Mouse (Mus musculus) fibroblast of lung, adult 2 months (primary cell): ENCODE data around the gene Myb.

Experiments used
- DNase-seq: peaks from one replicate; pipeline ENCODE4 v3.0.0-alpha.2; 2011; ENCODE audit warnings: low read depth

Myb gene

DNA sequence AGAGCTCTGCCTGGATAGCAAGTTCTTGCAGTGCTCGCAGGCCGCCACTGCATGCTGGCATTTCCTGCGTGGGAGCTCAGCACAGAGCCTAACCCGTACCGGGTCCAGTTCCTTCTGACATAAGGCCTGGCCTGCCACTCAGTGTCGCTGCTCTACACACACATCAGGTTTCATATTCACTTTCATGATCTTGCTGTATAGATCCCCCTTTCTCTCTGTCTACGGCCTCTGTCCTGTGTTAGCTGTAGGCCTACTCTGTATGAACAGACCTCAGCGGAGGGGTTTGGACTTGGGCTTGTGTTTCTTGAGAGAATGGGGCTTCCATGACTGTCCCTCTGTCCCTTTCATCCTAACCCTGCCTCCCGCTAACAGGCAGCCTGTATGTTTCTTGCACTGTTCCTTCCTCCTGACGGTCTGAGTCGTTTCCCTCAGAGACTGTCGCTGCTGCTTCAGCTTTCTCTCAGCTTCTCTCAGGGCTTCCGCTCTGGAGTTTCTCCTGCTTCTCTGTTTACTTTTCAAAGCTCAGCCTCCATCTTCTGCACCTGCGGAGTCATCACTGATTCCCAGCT lies 83.5 kb downstream of the Myb start:
- no peak for DNase-seq

DNA sequence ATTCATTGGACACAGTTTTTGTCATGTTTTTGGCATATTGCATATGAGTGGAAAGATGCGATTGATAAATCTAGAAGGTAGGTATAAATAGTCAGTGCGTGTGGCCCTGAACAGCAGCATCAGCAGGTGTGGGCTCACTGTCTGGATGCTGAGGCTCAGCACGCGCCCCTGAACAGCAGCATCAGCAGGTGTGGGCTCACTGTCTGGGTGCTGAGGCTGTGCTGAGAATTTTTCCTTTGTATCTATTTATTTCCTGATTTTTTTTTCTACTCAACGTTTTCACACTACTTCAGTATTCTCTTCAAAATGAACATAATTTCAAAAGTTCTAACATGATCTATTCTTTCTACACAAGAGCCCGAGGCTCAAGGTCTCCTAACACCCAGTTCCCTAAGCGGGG lies 84.1 kb downstream of the Myb start:
- DNase-seq, result no peak

GRCm38 (mm10) chr10:21076137-21076536 lies 84.6 kb downstream of the Myb start:
- DNase-seq, result no peak
